Mouse (Mus musculus) CH12.LX (cell line): ENCODE measurements around the gene Spaca7.

Experiments
- CTCF ChIP-seq, 2 experiments: IDR thresholded peaks in 1 of 2; conservative IDR thresholded peaks in 1 of 2; 2 replicates each; pipeline ENCODE4 v1.5.1; 2011 to 2012; ENCODE audit warnings: low read depth in 2 of 2, low read length in 2 of 2, improper control_type of control experiment in 1 of 2, inconsistent platforms in 1 of 2, mild to moderate bottlenecking in 1 of 2, moderate library complexity in 1 of 2
- E2F4 ChIP-seq: IDR thresholded peaks from 2 replicates; pipeline ENCODE4 v1.6.1; 2011; ENCODE audit warnings: low read depth, low read length, improper control_type of control experiment; ENCODE audit not compliant: insufficient replicate concordance
- ELF1 ChIP-seq: IDR thresholded peaks from 2 replicates; pipeline ENCODE4 v1.6.1; 2014; ENCODE audit warnings: low read depth, mild to moderate bottlenecking, inconsistent platforms, low read length, improper control_type of control experiment
- ETS1 ChIP-seq: conservative IDR thresholded peaks from 2 replicates; pipeline ENCODE4 v1.6.1; 2012; ENCODE audit warnings: low read depth, mild to moderate bottlenecking, inconsistent platforms, low read length, improper control_type of control experiment, moderate library complexity
- IRF4 ChIP-seq: IDR thresholded peaks from 2 replicates; pipeline ENCODE4 v1.6.1; 2014; ENCODE audit warnings: low read depth, mild to moderate bottlenecking, inconsistent platforms, low read length, improper control_type of control experiment
- MAFK ChIP-seq: IDR thresholded peaks from 2 replicates; pipeline ENCODE4 v1.6.1; 2011; ENCODE audit warnings: low read length, improper control_type of control experiment; ENCODE audit not compliant: insufficient replicate concordance
- MAX ChIP-seq: IDR thresholded peaks from 2 replicates; pipeline ENCODE4 v1.6.1; 2011; ENCODE audit warnings: low read length, improper control_type of control experiment
- MEF2A ChIP-seq: IDR thresholded peaks from 2 replicates; pipeline ENCODE4 v1.6.1; 2014; ENCODE audit warnings: low read depth, mild to moderate bottlenecking, inconsistent platforms, low read length, improper control_type of control experiment, borderline replicate concordance
- NELFE ChIP-seq: IDR thresholded peaks from 2 replicates; pipeline ENCODE4 v1.6.1; 2011; ENCODE audit warnings: low read depth, low read length, improper control_type of control experiment
- NRF1 ChIP-seq: IDR thresholded peaks from 2 replicates; pipeline ENCODE4 v1.6.1; 2014; ENCODE audit warnings: low read depth, mild to moderate bottlenecking, inconsistent platforms, low read length, improper control_type of control experiment, moderate library complexity
- POLR2A ChIP-seq: IDR thresholded peaks from 2 replicates; pipeline ENCODE4 v1.6.1; 2011; ENCODE audit warnings: low read depth, mild to moderate bottlenecking, improper control_type of control experiment, low read length
- ZKSCAN1 ChIP-seq: IDR thresholded peaks from 2 replicates; pipeline ENCODE4 v1.6.1; 2012; ENCODE audit warnings: low read depth, inconsistent platforms, low read length, improper control_type of control experiment, borderline replicate concordance

GRCm38 (mm10) chr8:12524279-12524678 lies 48.5 kb upstream of the Spaca7 start:
- TF ChIP-seq POLR2A = no peak
- no peak for TF ChIP-seq E2F4
- no peak for TF ChIP-seq IRF4
- TF ChIP-seq MAX = no peak
- no peak for TF ChIP-seq CTCF (conservative IDR thresholded peaks at IDR 0.05 in 1 of 2, IDR thresholded peaks at IDR 0.05 in 1 of 2; ENCODE audit: low read depth in 2 of 2, low read length in 2 of 2)
- TF ChIP-seq MEF2A = no peak
- no peak for TF ChIP-seq NRF1
- no peak for TF ChIP-seq NELFE
- no peak for TF ChIP-seq ZKSCAN1
- no peak for TF ChIP-seq ETS1
- TF ChIP-seq MAFK = no peak
- TF ChIP-seq ELF1 = no peak
